Mouse (Mus musculus) R1 (cell line): Measurements from ENCODE around the gene Cdkal1.

ENCODE experiments used
- DNase-seq: peaks from one replicate; pipeline ENCODE4 v3.0.0-alpha.2; 2018; ENCODE audit warnings: low read depth, low spot score

Cdkal1 gene

DNA sequence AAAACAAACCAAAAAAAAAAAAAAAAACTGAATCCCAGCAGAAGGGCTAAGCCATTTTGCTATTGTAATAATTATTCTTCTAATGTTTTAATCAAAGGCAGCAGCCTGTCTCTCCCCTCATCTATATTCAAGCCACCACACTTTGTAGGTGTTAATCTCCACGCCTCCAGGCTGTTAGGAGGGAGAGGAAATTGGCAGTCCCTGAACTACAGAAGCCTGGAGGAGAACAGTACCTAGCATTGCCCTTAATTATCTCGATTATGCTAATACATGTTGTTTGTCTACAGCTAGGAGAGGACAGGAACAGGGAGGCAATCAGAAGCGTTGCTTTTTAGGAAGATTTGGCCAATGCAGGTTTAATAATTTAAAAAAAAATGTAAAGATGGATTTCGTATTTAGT lies 659.8 kb downstream of the Cdkal1 start:
- no peak for DNase-seq

GRCm38 (mm10) chr13:29194946-29195345 lies 660.5 kb downstream of the Cdkal1 start:
- DNase-seq: no peak

- DNase-seq: no peak
Observed at GRCm38 (mm10) chr13:29192697-29193096, 662.8 kb downstream of the Cdkal1 start.

GRCm38 (mm10) chr13:29190548-29190947 lies 664.9 kb downstream of the Cdkal1 start:
- DNase-seq: no peak

- no peak for DNase-seq
Observed at GRCm38 (mm10) chr13:29186748-29187147, 668.7 kb downstream of the Cdkal1 start.

DNA sequence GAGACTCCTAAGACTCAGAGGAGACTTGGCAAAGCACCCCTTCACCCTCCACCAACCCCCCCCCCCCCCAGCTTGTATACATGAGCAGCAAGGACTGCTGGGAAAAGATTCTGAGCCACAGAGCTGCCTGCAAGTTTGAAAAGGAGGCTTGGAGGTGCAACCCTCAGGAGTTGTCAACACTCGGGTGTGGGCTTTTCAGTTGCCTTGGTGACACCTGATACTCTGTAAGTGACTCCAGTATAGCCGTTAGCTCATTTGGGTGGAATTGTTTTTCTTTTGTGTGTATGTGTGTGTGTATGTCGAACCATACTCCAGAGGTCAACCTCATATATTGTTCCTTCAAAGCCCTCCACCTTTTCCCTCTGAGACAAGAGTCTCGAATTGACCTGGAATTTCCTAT lies 669.9 kb downstream of the Cdkal1 start:
- no peak for DNase-seq

DNA sequence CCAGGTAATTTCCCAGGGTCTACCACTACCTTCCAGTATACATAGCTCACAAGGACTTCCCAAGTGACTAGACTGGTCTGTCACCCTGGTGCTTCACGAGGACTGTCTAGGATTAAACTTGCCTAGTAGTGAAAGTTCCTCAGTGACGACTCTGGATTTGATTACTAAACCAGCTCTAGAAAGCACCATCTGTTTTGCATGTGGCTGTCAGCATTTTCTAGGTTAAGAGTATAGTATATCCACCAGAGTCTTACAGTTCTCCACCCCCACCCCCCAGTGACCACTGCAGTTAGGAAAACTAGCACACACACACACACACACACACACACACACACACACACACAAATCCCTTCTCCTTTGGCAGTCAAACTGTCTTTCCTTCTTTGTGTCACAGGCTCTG lies 670.9 kb downstream of the Cdkal1 start:
- no peak for DNase-seq

- no peak for DNase-seq
Observed at GRCm38 (mm10) chr13:29179861-29180260, 675.6 kb downstream of the Cdkal1 start.

GRCm38 (mm10) chr13:29179260-29179659 lies 676.2 kb downstream of the Cdkal1 start:
- DNase-seq: no peak

DNA sequence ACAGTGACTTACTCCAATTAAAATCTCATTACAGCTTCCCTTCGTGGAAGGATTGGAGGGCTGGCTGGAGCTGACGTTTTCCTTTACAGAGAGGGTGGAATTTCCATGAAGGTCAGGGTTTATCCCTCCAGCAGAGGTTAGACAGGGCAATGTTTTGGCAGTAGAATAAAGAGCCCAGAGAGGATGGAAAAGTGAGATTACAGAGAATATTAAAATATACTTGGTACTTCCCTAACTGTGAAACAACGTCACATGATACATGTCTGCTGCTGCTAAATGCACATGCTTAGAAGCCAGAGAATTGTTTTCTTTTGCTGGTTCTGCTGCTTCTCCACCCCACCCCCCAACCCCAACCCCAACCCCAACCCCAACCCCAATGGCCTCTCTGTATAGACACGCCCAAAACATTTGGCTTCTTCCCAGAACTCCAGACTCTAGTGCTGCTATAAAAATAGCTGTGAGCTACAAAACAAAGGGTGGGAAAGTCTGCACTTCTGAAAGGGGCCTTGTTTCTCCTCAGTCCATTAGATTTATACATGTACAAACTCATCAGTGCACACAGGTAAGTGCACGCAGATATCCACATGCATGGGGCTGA lies 677.5 kb downstream of the Cdkal1 start:
- DNase-seq: no peak

DNA sequence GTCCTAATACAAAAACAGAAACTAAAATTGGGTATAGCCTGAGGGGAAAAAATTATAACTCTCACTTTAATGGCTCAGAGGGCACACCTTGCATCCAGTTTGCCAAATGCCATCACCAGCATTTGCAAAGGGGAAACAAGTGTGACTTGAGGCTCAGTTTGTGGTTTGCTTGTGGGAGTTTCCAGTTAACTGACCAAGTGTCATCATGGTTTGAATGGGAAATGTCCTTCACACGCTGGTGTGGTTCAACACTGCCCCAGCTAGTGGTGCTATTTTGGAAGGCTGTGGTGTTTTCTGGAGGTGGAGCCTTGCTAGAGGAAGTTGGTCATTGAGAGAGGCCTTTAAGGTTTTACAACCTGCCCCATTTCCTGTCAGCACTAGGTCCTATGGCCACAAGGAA lies 686.1 kb downstream of the Cdkal1 start:
- no peak for DNase-seq

GRCm38 (mm10) chr13:29164845-29165524 lies 690.5 kb downstream of the Cdkal1 start:
- DNase-seq: no peak

- DNase-seq: no peak
Observed at GRCm38 (mm10) chr13:29162867-29163514, 692.5 kb downstream of the Cdkal1 start.

DNA sequence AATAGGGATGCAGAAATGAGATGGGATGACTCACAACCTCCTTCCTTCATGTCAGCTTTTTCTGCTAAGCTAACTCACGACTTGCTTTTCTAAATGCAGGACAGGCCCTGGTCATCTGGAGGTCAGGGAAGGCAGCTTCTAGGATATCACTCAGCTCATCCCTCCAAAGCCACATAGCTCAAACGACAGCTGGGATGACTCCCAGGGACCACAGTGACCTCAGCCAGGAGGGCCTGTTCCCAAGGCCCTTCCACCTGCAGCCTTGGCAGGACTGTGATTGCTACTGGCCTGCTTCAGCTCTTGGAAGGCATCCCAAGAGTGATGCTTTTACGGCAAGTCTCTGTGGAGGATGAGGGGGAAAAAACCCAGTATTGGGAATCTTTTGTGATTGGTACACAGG lies 693.0 kb downstream of the Cdkal1 start:
- DNase-seq: no peak

GRCm38 (mm10) chr13:29161436-29161835 lies 694.0 kb downstream of the Cdkal1 start:
- peak; percentile 17 for DNase-seq

GRCm38 (mm10) chr13:29156703-29157102 lies 698.8 kb downstream of the Cdkal1 start:
- no peak for DNase-seq

DNA sequence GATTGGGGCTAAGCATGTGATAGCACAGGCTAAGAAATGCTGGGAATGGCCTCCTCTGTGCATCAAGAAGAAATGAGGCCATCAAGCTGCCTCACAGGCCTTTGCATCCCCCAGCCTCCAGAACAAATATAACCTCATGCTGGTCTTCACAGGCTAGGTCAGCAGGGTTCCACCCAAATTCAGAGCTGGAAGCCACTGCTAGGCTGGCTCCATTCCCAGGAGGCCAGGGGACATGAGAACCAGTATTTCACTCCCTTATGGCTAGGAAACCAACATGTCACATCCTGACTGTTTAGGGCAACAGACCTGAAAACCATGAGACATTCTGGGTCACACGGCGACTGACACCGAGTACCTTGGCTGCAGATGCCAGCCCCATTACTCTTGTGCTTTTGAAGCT lies 700.2 kb downstream of the Cdkal1 start:
- DNase-seq: no peak

- DNase-seq: no peak
Observed at GRCm38 (mm10) chr13:29150120-29150519, 705.4 kb downstream of the Cdkal1 start.

- DNase-seq: no peak
Observed at GRCm38 (mm10) chr13:29149404-29149803, 706.1 kb downstream of the Cdkal1 start.

DNA sequence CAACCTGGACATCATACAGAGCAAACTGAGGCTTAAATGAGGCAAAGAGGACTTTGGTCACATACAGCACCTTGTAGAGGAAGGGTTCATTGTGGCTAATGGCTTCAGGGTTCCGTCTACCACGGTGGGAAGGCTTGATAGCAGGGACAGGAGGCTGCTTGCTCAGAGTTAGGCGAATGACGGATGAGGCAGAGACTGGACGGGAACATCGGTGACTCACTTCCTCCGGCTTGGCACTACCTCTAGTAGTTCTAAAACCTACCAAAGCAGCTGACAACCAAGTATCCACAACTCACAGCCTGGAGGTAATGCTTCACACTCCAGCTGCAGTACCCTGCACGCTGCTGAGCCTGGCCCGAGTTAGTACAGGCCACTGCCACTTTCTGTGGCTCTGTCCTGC lies 706.9 kb downstream of the Cdkal1 start:
- DNase-seq: no peak
